Mouse (Mus musculus) E14TG2a.4 (cell line): Measurements from ENCODE around the gene Cyp2d10.

ENCODE experiments used
- CTCF ChIP-seq: conservative IDR thresholded peaks from 2 replicates; pipeline ENCODE4 v1.5.1; 2014; ENCODE audit warnings: low read length
- NANOG ChIP-seq: IDR thresholded peaks from 2 replicates; pipeline ENCODE4 v1.6.1; 2014; ENCODE audit warnings: borderline replicate concordance, low read length, mixed read lengths
- POU5F1 ChIP-seq: IDR thresholded peaks from 2 replicates; pipeline ENCODE4 v1.6.1; 2014; ENCODE audit warnings: low read length, borderline replicate concordance

- TF ChIP-seq CTCF = no peak
- TF ChIP-seq POU5F1 = no peak
- no peak for TF ChIP-seq NANOG
These were observed 15.9 kb upstream of the Cyp2d10 start for GRCm38 (mm10) chr15:82422935-82423334.
